In genomic region chr19:26891306-26891964, GRCm38 (mm10) we compare ENCODE assay signal across 10 mouse cellular contexts. TPM values are rescaled to one million over a fixed set of nuclear protein-coding genes. Genes with fewer than 3 reads are reported as not detected.
DNase-seq lines count a peak whose midpoint lies in the region; ATAC-seq lines count a peak whose summit lies in the region.
"Had no signal": no experiment of that assay in that cellular context is flagged by ENCODE, and none has a peak within 500 bp of the region (broad histone marks: within the 10 kb centered on the region; RNA-seq: fewer than 3 reads in every experiment).

No protein-coding gene starts in this region.

- ATAC-seq in cerebellum, adult (ENCODE audit: insufficient number of reproducible peaks, low FRiP score, low TSS enrichment) = no peak
- ATAC-seq in stomach, embryonic 15.5 days (ENCODE audit: insufficient read depth, low FRiP score, low read depth) = peak; percentile 31; the same call in 1 of the 2 replicates

- H3K9me3 ChIP-seq in stomach, embryonic 15.5 days = no peaks in the 10 kb centered on the region
- H3K9me3 ChIP-seq: liver, embryonic 13.5 days had no signal

- no peak overlapping the region for H3K9ac ChIP-seq in stomach, embryonic 15.5 days
- H3K9ac ChIP-seq: liver, embryonic 13.5 days had no signal

- WGBS in stomach, embryonic 15.5 days = 58% methylated on average over 9 of the region's 9 CpGs

- DNase-seq in cerebellum, postnatal 10 days = peak; percentile 37 to 38
- DNase-seq in ovary, postnatal 36 days (ENCODE audit: low spot score) = peak; percentile 25
- DNase-seq in ovary, postnatal 10 days (ENCODE audit: low spot score) = no peak
- peak; percentile 60 for DNase-seq in kidney, postnatal 14 days
- no peak for DNase-seq in natural killer cell, adult 2 months (ENCODE audit: low spot score in 2 of 2)
- DNase-seq in c-Kit-positive CD71-positive TER-119-positive erythroid progenitor cells, embryonic 14.5 days (ENCODE audit: low spot score) = no peak
- DNase-seq: liver, embryonic 13.5 days had no signal

- no peaks in the 10 kb centered on the region for H3K36me3 ChIP-seq in stomach, embryonic 15.5 days
- H3K36me3 ChIP-seq: liver, embryonic 13.5 days had no signal

- H3K4me1 ChIP-seq in stomach, embryonic 15.5 days = 0 out of 2 replicates have a peak, but pooled peaks cover 4% of the 10 kb centered on the region
- H3K4me1 ChIP-seq: liver, embryonic 13.5 days had no signal

- no peak overlapping the region for H3K4me3 ChIP-seq in stomach, embryonic 15.5 days (replicated peaks)
- H3K4me3 ChIP-seq: liver, embryonic 13.5 days had no signal

- no peaks in the 10 kb centered on the region for H3K27me3 ChIP-seq in stomach, embryonic 15.5 days (replicated peaks)
- H3K27me3 ChIP-seq: liver, embryonic 13.5 days had no signal

- H3K27ac ChIP-seq in stomach, embryonic 15.5 days = peak overlapping the region; percentile 27
- H3K27ac ChIP-seq: liver, embryonic 13.5 days had no signal

- no peak overlapping the region for H3K4me2 ChIP-seq in stomach, embryonic 15.5 days
- H3K4me2 ChIP-seq: liver, embryonic 13.5 days had no signal

RNA-seq across cellular contexts. Expression of gene Gm815, which starts 5.8 kb away (rescaled TPM):
- polyA plus RNA-seq in stomach, embryonic 15.5 days (2015; fragmentation: Nextera tagmentation; extraction: Ambion mirVana) = not detected in 2 replicates
- polyA plus RNA-seq: liver, embryonic 13.5 days; small intestine, adult 2 months had no signal

Comparison
In these comparisons a context has a peak if more than half of its experiments do, and no peak if none do; other contexts are left out.
1. DNase-seq: peak in cerebellum, postnatal 10 days (2 of 2), ovary, postnatal 36 days (single experiment) and kidney, postnatal 14 days (single experiment); none in ovary, postnatal 10 days (single experiment), natural killer cell, adult 2 months (0 of 2) and c-Kit-positive CD71-positive TER-119-positive erythroid progenitor cells, embryonic 14.5 days (single experiment).